Mouse (Mus musculus): ENCODE measurements around the gene Tmem239.

The Tmem239 gene

DNA sequence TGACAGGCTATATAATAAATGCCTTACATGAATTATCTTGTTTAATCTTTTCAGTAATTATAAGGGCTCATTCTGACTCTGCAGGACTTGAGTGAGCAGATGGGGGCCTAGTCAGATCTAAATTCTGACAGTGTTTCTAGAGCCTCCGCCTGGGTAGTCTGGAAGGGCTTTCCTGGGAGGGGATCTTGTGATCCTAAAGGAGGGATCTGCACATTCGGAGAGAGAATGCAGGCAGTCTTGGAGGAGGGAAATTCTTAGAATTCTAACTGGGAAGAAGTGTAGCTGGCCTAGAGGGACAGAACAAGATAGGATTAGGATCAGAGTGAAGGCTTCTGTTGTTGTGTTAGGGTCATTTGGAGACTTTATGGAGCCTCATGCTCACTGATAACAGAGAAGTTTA is 46.0 kb downstream of the Tmem239 start:
- no peak for DNase-seq

- DNase-seq, result no peak
These were observed 47.1 kb downstream of the Tmem239 start for GRCm38 (mm10) chr2:130453421-130453820.

- no peak for DNase-seq
These were observed 48.6 kb downstream of the Tmem239 start for GRCm38 (mm10) chr2:130454748-130455370.

Measured in spleen, adult 18-20 months (tissue).